Mouse (Mus musculus) right cerebral cortex, adult 18-20 months (tissue): ENCODE results near the gene Rtn3.

ENCODE experiments used
- DNase-seq: peaks from one replicate; pipeline ENCODE4 v3.0.0; 2022; ENCODE audit warnings: mixed read lengths

Gene Rtn3

DNA sequence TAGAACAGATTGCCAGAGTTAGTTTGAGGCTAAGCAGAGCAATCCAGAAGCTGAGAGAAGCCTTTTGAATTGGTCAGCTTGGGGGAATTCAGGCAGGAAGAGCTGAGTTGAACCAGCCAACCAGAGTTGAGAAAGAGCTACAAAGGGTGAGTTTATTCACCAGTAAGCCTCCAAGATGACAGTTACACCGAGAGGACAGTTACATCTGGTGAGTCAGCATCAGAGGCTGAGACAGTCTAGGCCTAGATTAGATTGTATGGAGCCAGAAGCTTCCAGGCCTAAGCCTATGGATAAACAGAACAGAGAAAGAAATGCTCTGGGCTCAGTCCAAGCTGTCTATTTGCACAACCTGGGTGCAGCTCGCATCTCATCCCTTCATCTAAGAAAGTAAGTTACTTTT is 105.4 kb downstream of the Rtn3 start:
- no peak for DNase-seq
